Mouse (Mus musculus): ENCODE data around the gene Erg. TPM values are rescaled to one million over a fixed set of nuclear protein-coding genes. Genes with fewer than 3 reads are reported as not detected.

The Erg gene
- polyA plus RNA-seq, 1 experiment from 2014 or later: 1.8 TPM

DNA sequence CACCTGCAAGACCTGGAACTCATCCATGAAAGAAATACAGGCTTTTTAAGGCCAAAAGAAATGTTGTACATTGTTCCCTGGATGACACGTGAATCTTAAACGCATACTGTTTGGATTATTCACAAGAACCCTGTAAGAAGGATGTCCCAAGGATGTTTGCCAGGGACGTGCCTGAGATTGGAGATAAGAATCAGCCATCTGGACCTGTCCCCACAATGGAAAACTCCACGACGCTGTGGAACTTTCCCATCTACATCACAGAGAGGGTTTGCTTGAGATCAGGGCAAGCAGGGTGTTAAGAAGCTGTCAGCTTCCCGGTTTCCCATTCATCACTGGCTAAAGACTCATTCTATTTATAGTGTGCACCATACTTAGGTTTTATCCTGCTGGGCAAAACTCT is 122.6 kb downstream of the Erg start:
- ATAC-seq (replicated peaks; ENCODE audit: low FRiP score): no peak
- H3K9ac ChIP-seq (ENCODE audit: low read length): no peak overlapping the region

DNA sequence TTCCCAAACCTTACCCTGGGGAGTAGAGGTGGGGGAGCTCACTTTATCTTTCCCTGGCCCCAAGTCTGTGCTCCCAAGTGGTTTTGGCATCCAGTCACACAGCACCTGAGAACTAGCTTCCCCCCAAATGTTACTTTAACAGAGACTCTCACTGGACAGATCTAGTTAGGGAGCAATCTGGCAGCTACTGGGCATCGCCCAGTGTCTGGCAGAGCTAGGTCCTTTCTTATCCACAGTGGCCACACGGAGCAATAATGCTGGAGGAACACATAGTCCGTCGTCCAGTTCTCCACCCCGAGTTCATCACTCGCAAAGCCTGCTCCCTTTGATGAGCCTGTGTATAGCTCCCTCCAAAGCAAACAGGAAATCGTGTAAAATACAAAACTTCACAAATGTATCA is 124.5 kb downstream of the Erg start:
- ATAC-seq (replicated peaks; ENCODE audit: low FRiP score): no peak
- no peak overlapping the region for H3K9ac ChIP-seq (ENCODE audit: low read length)
- no peak overlapping the region for H3K27ac ChIP-seq (ENCODE audit: low read depth, low read length)
- no peaks in the 10 kb centered on the region for H3K27me3 ChIP-seq (ENCODE audit: control insufficient read depth, insufficient read depth, low read length)
- H3K4me1 ChIP-seq (replicated peaks; ENCODE audit: control insufficient read depth, insufficient read depth, low read length): no peaks in the 10 kb centered on the region
- H3K4me2 ChIP-seq (ENCODE audit: low read depth, low read length, severe bottlenecking): no peak overlapping the region
- WGBS: 82% methylated on average over 7 of the region's 7 CpGs
- H3K36me3 ChIP-seq (ENCODE audit: control insufficient read depth, insufficient read depth, low read length): no peaks in the 10 kb centered on the region
- no peaks in the 10 kb centered on the region for H3K9me3 ChIP-seq (ENCODE audit: control insufficient read depth, low read length)
- no peak overlapping the region for H3K4me3 ChIP-seq (ENCODE audit: low read depth, low read length)
- DNase-seq (ENCODE audit: low spot score): no peak

More for the DNA sequence above, 122.6 kb downstream of the Erg start:
- H3K27me3 ChIP-seq (ENCODE audit: control insufficient read depth, insufficient read depth, low read length): no peaks in the 10 kb centered on the region
- H3K4me2 ChIP-seq (ENCODE audit: low read depth, low read length, severe bottlenecking): no peak overlapping the region
- H3K9me3 ChIP-seq (ENCODE audit: control insufficient read depth, low read length): no peaks in the 10 kb centered on the region
- H3K36me3 ChIP-seq (ENCODE audit: control insufficient read depth, insufficient read depth, low read length): no peaks in the 10 kb centered on the region
- no peak overlapping the region for H3K4me3 ChIP-seq (ENCODE audit: low read depth, low read length)
- no peaks in the 10 kb centered on the region for H3K4me1 ChIP-seq (replicated peaks; ENCODE audit: control insufficient read depth, insufficient read depth, low read length)
- WGBS: 77% methylated on average over 6 of the region's 6 CpGs
- H3K27ac ChIP-seq (ENCODE audit: low read depth, low read length): no peak overlapping the region
- no peak for DNase-seq (ENCODE audit: low spot score)

DNA sequence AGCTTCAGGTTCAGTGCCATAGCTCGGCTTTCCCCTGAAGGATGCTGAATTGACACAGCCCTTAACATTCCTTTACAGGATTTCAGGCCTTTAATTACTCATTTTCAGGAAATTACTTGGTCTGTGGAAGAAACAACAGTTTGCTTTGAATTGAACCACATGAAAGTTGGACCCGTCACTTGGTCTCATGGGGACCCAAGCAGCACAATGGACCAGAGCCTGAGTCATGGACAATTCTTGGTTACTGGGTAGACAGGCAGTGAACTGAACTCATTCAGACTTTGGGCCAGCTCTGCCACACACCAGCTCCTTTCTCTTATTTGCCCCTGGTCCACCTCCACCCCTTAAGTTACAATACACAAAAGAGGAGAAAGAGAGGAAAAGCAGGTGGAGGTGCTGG is 126.1 kb downstream of the Erg start:
- Histone ChIP-seq H3K27me3 (ENCODE audit: control insufficient read depth, insufficient read depth, low read length) (no peaks in the 10 kb centered on the region), H3K4me2 (ENCODE audit: low read depth, low read length, severe bottlenecking) (no peak overlapping the region), H3K9me3 (ENCODE audit: control insufficient read depth, low read length) (no peaks in the 10 kb centered on the region), H3K27ac (ENCODE audit: low read depth, low read length) (no peak overlapping the region), H3K9ac (ENCODE audit: low read length) (no peak overlapping the region), H3K4me1 (replicated peaks; ENCODE audit: control insufficient read depth, insufficient read depth, low read length) (no peaks in the 10 kb centered on the region), H3K36me3 (ENCODE audit: control insufficient read depth, insufficient read depth, low read length) (no peaks in the 10 kb centered on the region), H3K4me3 (ENCODE audit: low read depth, low read length) (no peak overlapping the region)
- DNase-seq (ENCODE audit: low spot score) (no peak), ATAC-seq (replicated peaks; ENCODE audit: low FRiP score) (no peak)
- 89% methylated on average over 2 of the region's 2 CpGs for WGBS

DNA sequence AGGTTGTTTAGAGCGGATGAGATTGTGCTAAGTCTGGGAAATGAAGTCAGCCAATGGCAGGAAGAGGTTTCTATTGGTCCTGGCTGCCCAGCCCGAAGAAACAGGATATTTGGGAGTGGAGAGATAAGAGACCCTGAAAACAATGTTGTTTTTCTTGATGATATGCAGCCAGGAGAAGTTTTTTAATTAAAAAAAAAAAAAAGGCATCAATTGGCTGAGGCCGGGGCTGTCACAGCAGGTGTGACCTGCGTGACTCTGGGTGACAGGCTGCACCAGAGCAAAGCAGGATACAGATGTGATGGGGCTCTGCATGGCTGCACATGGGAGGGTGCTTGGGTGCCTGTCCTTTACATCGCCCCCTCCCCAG is 127.1 kb downstream of the Erg start:
- H3K9ac ChIP-seq (ENCODE audit: low read length): no peak overlapping the region
- WGBS: 85% methylated on average over 5 of the region's 5 CpGs
- no peaks in the 10 kb centered on the region for H3K9me3 ChIP-seq (ENCODE audit: control insufficient read depth, low read length)
- H3K4me1 ChIP-seq (replicated peaks; ENCODE audit: control insufficient read depth, insufficient read depth, low read length): no peaks in the 10 kb centered on the region
- no peak overlapping the region for H3K4me3 ChIP-seq (ENCODE audit: low read depth, low read length)
- H3K27me3 ChIP-seq (ENCODE audit: control insufficient read depth, insufficient read depth, low read length): no peaks in the 10 kb centered on the region
- H3K4me2 ChIP-seq (ENCODE audit: low read depth, low read length, severe bottlenecking): no peak overlapping the region
- ATAC-seq (replicated peaks; ENCODE audit: low FRiP score) (no peak), DNase-seq (ENCODE audit: low spot score) (no peak)
- H3K27ac ChIP-seq (ENCODE audit: low read depth, low read length): no peak overlapping the region
- H3K36me3 ChIP-seq (ENCODE audit: control insufficient read depth, insufficient read depth, low read length): no peaks in the 10 kb centered on the region

DNA sequence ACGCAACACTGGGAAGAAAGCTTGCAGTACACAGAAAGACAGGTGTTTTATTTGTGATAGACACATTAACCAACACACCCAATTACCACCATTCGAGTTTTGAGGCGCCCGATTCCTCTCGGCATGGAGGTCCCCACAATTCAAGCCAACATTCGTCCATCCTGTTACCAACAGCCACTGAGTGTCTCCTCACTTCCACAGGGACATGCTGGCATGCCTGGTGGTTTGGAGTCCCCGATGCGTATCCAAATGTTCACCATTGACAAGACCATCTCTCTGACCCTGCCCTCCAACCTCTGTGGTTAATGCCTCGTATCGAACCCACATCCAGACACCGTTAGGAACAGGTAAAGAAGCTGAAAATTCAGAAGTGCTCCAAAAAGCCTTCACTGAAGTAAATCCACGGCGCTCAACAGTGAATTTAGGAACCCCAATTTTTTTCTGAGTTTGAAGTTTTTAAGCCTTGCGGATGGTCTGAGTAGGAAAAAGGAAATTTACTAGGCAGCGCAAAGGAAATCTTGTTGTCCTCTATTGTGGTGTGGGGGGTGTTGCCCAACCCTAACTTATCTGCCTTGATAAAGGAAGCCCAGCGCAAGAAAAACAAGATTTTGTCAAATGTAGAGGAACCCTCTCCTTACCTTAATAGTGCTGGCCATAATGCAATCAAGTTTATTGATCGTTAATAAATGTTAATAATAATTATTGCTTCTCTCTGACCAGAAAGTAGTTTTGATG is 127.6 kb downstream of the Erg start:
- WGBS: 89% methylated on average over 17 of the region's 17 CpGs
- Histone ChIP-seq H3K4me1 (replicated peaks; ENCODE audit: control insufficient read depth, insufficient read depth, low read length) (no peaks in the 10 kb centered on the region), H3K36me3 (ENCODE audit: control insufficient read depth, insufficient read depth, low read length) (no peaks in the 10 kb centered on the region), H3K4me2 (ENCODE audit: low read depth, low read length, severe bottlenecking) (no peak overlapping the region), H3K27ac (ENCODE audit: low read depth, low read length) (no peak overlapping the region), H3K27me3 (ENCODE audit: control insufficient read depth, insufficient read depth, low read length) (no peaks in the 10 kb centered on the region), H3K4me3 (ENCODE audit: low read depth, low read length) (no peak overlapping the region), H3K9ac (ENCODE audit: low read length) (no peak overlapping the region), H3K9me3 (ENCODE audit: control insufficient read depth, low read length) (no peaks in the 10 kb centered on the region)
- no peak for ATAC-seq (replicated peaks; ENCODE audit: low FRiP score)
- no peak for DNase-seq (ENCODE audit: low spot score)

DNA sequence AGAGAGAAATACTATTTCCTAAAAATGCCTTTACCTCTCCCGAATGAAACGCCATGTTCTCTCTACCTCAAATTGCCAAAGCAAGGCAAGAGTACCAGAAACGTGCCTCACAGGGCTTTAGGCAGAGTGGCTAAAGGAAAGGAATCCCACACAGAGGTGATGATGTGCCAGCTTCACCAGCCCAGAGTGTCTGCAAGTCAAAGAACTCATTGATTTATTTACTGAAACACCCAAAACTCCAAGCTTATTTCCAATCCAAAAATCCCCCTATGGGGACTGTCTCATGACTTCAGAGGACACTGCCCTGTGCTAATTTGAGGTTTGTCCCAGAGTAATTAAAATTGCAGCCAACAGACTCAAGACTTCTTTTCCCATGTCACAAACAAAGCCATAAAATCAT is 129.4 kb downstream of the Erg start:
- no peak overlapping the region for H3K4me3 ChIP-seq (ENCODE audit: low read depth, low read length)

DNA sequence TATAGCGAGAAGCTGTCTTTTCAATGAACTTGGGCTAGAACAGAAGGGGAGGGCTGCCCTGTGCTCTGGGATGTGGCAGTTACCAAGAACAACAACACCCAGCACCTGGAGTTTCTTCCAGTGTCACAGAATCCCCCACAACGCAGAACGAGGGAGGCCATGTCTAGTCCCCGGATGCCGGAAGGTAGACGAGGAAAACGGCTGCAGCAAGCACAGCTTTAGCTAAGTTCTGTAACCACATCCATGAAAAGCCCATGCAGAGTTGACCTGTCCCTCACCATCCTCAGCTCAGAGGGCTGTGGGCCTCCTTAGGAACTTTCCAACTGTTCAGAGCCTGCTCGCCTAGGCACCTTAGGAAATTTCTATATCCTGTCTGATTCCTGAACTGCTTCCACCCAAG is 130.5 kb downstream of the Erg start:
- no peak for ATAC-seq (replicated peaks; ENCODE audit: low FRiP score)
- Histone ChIP-seq H3K27ac (ENCODE audit: low read depth, low read length) (no peak overlapping the region), H3K4me1 (replicated peaks; ENCODE audit: control insufficient read depth, insufficient read depth, low read length) (no peaks in the 10 kb centered on the region), H3K4me2 (ENCODE audit: low read depth, low read length, severe bottlenecking) (no peak overlapping the region), H3K9ac (ENCODE audit: low read length) (no peak overlapping the region), H3K9me3 (ENCODE audit: control insufficient read depth, low read length) (no peaks in the 10 kb centered on the region), H3K27me3 (ENCODE audit: control insufficient read depth, insufficient read depth, low read length) (no peaks in the 10 kb centered on the region), H3K36me3 (ENCODE audit: control insufficient read depth, insufficient read depth, low read length) (no peaks in the 10 kb centered on the region), H3K4me3 (ENCODE audit: low read depth, low read length) (no peak overlapping the region)
- peak; percentile 25 for DNase-seq (ENCODE audit: low spot score)
- WGBS: 86% methylated on average over 8 of the region's 8 CpGs

More for the DNA sequence above, 129.4 kb downstream of the Erg start:
- H3K4me1 ChIP-seq (replicated peaks; ENCODE audit: control insufficient read depth, insufficient read depth, low read length): no peaks in the 10 kb centered on the region
- no peaks in the 10 kb centered on the region for H3K36me3 ChIP-seq (ENCODE audit: control insufficient read depth, insufficient read depth, low read length)
- ATAC-seq (replicated peaks; ENCODE audit: low FRiP score) (no peak), DNase-seq (ENCODE audit: low spot score) (no peak)
- 88% methylated on average over 3 of the region's 3 CpGs for WGBS
- no peaks in the 10 kb centered on the region for H3K27me3 ChIP-seq (ENCODE audit: control insufficient read depth, insufficient read depth, low read length)
- H3K27ac ChIP-seq (ENCODE audit: low read depth, low read length): no peak overlapping the region
- no peak overlapping the region for H3K4me2 ChIP-seq (ENCODE audit: low read depth, low read length, severe bottlenecking)
- no peak overlapping the region for H3K9ac ChIP-seq (ENCODE audit: low read length)
- H3K9me3 ChIP-seq (ENCODE audit: control insufficient read depth, low read length): no peaks in the 10 kb centered on the region

DNA sequence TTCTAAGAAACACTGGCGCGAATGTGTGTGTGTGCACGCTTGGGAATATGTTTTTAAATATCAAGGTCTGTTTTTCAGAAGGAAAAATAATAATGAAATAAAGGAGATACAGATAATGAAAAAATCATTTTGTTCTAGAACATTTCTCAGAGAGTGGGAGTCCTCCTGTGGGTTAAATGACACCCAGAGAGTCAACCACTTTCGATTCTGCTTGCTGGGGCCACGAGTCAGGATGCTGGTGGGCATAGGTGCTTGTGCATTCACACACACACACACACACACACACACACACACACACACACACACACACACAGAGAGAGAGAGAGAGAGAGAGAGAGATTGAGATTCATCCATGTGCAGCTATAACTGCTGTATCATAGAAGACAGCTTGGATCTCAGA is 130.9 kb downstream of the Erg start:
- Histone ChIP-seq H3K4me2 (ENCODE audit: low read depth, low read length, severe bottlenecking) (no peak overlapping the region), H3K4me3 (ENCODE audit: low read depth, low read length) (no peak overlapping the region), H3K4me1 (replicated peaks; ENCODE audit: control insufficient read depth, insufficient read depth, low read length) (no peaks in the 10 kb centered on the region), H3K36me3 (ENCODE audit: control insufficient read depth, insufficient read depth, low read length) (no peaks in the 10 kb centered on the region), H3K9me3 (ENCODE audit: control insufficient read depth, low read length) (no peaks in the 10 kb centered on the region), H3K27me3 (ENCODE audit: control insufficient read depth, insufficient read depth, low read length) (no peaks in the 10 kb centered on the region), H3K27ac (ENCODE audit: low read depth, low read length) (no peak overlapping the region), H3K9ac (ENCODE audit: low read length) (no peak overlapping the region)
- WGBS: 95% methylated on average over 5 of the region's 5 CpGs
- no peak for DNase-seq (ENCODE audit: low spot score)
- no peak for ATAC-seq (replicated peaks; ENCODE audit: low FRiP score)

DNA sequence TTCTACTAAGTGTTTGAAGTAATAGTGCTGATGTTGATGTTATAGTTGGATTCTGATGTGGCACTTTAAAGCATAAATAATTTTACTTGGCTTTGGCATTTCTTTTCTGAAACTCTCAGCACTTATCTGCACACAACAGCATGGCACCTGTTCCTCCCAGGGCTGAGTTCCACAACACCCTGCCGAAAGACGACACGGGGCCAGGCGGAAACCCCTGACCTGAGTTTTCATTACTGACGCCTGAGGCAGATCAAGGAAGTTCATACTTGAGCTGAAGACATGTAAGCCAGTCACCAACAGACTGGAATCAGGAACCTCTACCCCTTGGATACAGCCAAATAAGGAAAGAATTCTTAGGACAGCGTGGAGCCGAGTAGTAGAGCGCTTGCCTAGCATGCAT is 134.0 kb downstream of the Erg start:
- no peak for ATAC-seq (replicated peaks; ENCODE audit: low FRiP score)
- Histone ChIP-seq H3K9me3 (ENCODE audit: control insufficient read depth, low read length) (no peaks in the 10 kb centered on the region), H3K27ac (ENCODE audit: low read depth, low read length) (no peak overlapping the region)

More for the DNA sequence above, 134.0 kb downstream of the Erg start:
- Histone ChIP-seq H3K4me3 (ENCODE audit: low read depth, low read length) (no peak overlapping the region), H3K27me3 (ENCODE audit: control insufficient read depth, insufficient read depth, low read length) (no peaks in the 10 kb centered on the region), H3K9ac (ENCODE audit: low read length) (no peak overlapping the region), H3K36me3 (ENCODE audit: control insufficient read depth, insufficient read depth, low read length) (no peaks in the 10 kb centered on the region), H3K4me1 (replicated peaks; ENCODE audit: control insufficient read depth, insufficient read depth, low read length) (no peaks in the 10 kb centered on the region), H3K4me2 (ENCODE audit: low read depth, low read length, severe bottlenecking) (no peak overlapping the region)
- no peak for DNase-seq (ENCODE audit: low spot score)
- WGBS: 91% methylated on average over 8 of the region's 8 CpGs
